Mouse (Mus musculus) neural tube, embryonic 13.5 days (tissue): Measurements from ENCODE around the gene Ints11. TPM values are rescaled to one million over a fixed set of nuclear protein-coding genes. Genes with fewer than 3 reads are reported as not detected.

ENCODE experiments used
- ATAC-seq: fragments of 200-750 bp; cut with Nextera tagmentation; 2 replicates; pipeline ENCODE4 v1.8.0; 2017; ENCODE audit warnings: low read depth, mild to moderate bottlenecking, moderate TSS enrichment, moderate library complexity
- H3K27ac ChIP-seq: fragments of 300-500 bp; sonication (generic); replicated peaks from 2 replicates; pipeline ENCODE4 v1.5.1; 2015; ENCODE audit warnings: moderate library complexity, mild to moderate bottlenecking, inconsistent platforms
- H3K27me3 ChIP-seq: fragments of 300-500 bp; sonication (generic); 2 replicates; pipeline ENCODE4 v1.6.1; 2015; ENCODE audit warnings: mild to moderate bottlenecking, inconsistent platforms
- H3K36me3 ChIP-seq: fragments of 300-500 bp; sonication (generic); 2 replicates; pipeline ENCODE4 v1.6.1; 2015; ENCODE audit warnings: mild to moderate bottlenecking, inconsistent platforms
- H3K4me1 ChIP-seq: fragments of 300-500 bp; sonication (generic); replicated peaks from 2 replicates; pipeline ENCODE4 v1.6.1; 2015; ENCODE audit warnings: inconsistent platforms
- H3K4me2 ChIP-seq: fragments of 300-500 bp; sonication (generic); 2 replicates; pipeline ENCODE4 v1.6.1; 2015; ENCODE audit warnings: inconsistent platforms, mild to moderate bottlenecking, moderate library complexity
- H3K4me3 ChIP-seq: fragments of 300-500 bp; sonication (generic); 2 replicates; pipeline ENCODE4 v1.5.1; 2015; ENCODE audit warnings: mild to moderate bottlenecking, inconsistent platforms
- H3K9ac ChIP-seq: fragments of 300-500 bp; sonication (generic); 2 replicates; pipeline ENCODE4 v1.6.1; 2015; ENCODE audit warnings: moderate library complexity, mild to moderate bottlenecking, inconsistent platforms
- H3K9me3 ChIP-seq: fragments of 300-500 bp; sonication (generic); 2 replicates; pipeline ENCODE4 v1.6.1; 2016; ENCODE audit warnings: inconsistent platforms
- WGBS: fragments of 180-500 bp; shearing (Covaris S2); methylation state at CpG from one replicate; pipeline ENCODE4 v1.1.7; 2015; 5-methylcytosine and 5-hydroxymethylcytosine counted together
- microRNA-seq: library from miRNA; unstranded; fragments of <30 nt; microRNA quantifications from one replicate; pipeline ENCODE4, GENCODE M21; 2016
- polyA plus RNA-seq: library from polyadenylated mRNA; unstranded; fragments of >200 nt; fragmentation: Nextera tagmentation; extraction: Ambion mirVana; gene quantifications from 2 replicates; pipeline ENCODE4 v1.2.1, GENCODE M21; 2015

Gene Ints11
- polyA plus RNA-seq, 1 experiment from 2014 or later: 69.8 TPM

DNA sequence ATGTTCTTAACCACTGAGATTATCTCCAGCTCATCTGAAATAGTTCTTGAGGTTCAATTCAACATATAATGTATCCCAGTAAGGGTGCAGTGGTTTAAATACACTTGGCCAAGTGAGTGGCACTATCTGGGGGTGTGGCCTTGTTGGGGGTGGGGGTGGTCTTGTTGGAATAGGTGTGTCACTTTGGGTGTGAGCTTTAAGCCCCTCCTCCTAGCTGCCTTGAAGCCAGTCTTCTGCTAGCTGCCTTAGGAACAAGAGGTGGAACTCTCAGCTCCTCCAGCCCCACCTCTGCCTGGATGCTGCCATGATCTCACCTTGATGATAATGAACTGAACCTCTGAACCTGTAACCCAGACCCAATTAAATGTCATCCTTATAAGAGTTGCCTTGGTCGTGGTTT is 62.7 kb downstream of the Ints11 start:
- no peak for ATAC-seq
- 54% methylated on average over 1 of the region's 1 CpGs for WGBS
- H3K4me1 ChIP-seq: no peaks in the 10 kb centered on the region

More for the DNA sequence above, 62.7 kb downstream of the Ints11 start:
- Histone ChIP-seq H3K4me2 (no peak overlapping the region), H3K27ac (no peak overlapping the region), H3K9ac (no peak overlapping the region), H3K4me3 (no peak overlapping the region), H3K9me3 (no peaks in the 10 kb centered on the region), H3K27me3 (no peaks in the 10 kb centered on the region), H3K36me3 (no peaks in the 10 kb centered on the region)

Small RNAs within 50 kb of the gene (microRNA-seq; reads per million reads assigned to microRNA genes)
- not detected for gene Gm22991

Other genes with a start within 250 kb of the Ints11 start
- gene Cdk11b, start 244.7 kb upstream of the Ints11 start, polyA plus RNA-seq: 54.7 and 61.6 TPM in 2 replicates
- not detected in 2 replicates for gene Gm10563, start 224.1 kb upstream of the Ints11 start, polyA plus RNA-seq
- gene Mmp23, start 216.2 kb upstream of the Ints11 start, polyA plus RNA-seq: 3.9 and 5.4 TPM in 2 replicates
- gene Mib2, start 200.3 kb upstream of the Ints11 start, polyA plus RNA-seq: 37.4 and 38.9 TPM in 2 replicates
- 10.5 and 16.5 TPM in 2 replicates for gene Fndc10, start 175.2 kb upstream of the Ints11 start, polyA plus RNA-seq
- 178 and 184 TPM in 2 replicates for gene Ssu72, start 164.7 kb upstream of the Ints11 start, polyA plus RNA-seq
- gene Tmem240, start 134.7 kb upstream of the Ints11 start, polyA plus RNA-seq: 10.4 and 12.0 TPM in 2 replicates
- gene Atad3a, start 108.5 kb upstream of the Ints11 start, polyA plus RNA-seq: 75.1 and 76.4 TPM in 2 replicates
- gene Vwa1, start 94.8 kb upstream of the Ints11 start, polyA plus RNA-seq: 23.0 and 23.4 TPM in 2 replicates
- gene Tmem88b, start 83.7 kb upstream of the Ints11 start, polyA plus RNA-seq: 0.49 and 1.1 TPM in 2 replicates
- gene Ankrd65, start 79.1 kb upstream of the Ints11 start, polyA plus RNA-seq: not detected in 2 replicates
- gene Mrpl20, start 66.7 kb upstream of the Ints11 start, polyA plus RNA-seq: 249 and 265 TPM in 2 replicates
- 155 and 185 TPM in 2 replicates for gene Ccnl2, start 57.1 kb upstream of the Ints11 start, polyA plus RNA-seq
- 139 and 145 TPM in 2 replicates for gene Aurkaip1, start 38.3 kb upstream of the Ints11 start, polyA plus RNA-seq
- 29.3 and 33.9 TPM in 2 replicates for gene Mxra8, start 29.9 kb upstream of the Ints11 start, polyA plus RNA-seq
- 8.6 and 14.6 TPM in 2 replicates for gene Dvl1, start 22.1 kb upstream of the Ints11 start, polyA plus RNA-seq
- gene Tas1r3, start 6.2 kb upstream of the Ints11 start, polyA plus RNA-seq: 0.45 and 0.72 TPM in 2 replicates
- 21.1 and 25.2 TPM in 2 replicates for gene Cptp, start 106 bp upstream of the Ints11 start, polyA plus RNA-seq
- 51.5 and 55.4 TPM in 2 replicates for gene Pusl1, start 22.2 kb downstream of the Ints11 start, polyA plus RNA-seq
- gene Acap3, start 22.3 kb downstream of the Ints11 start, polyA plus RNA-seq: 68.4 and 72.3 TPM in 2 replicates
- 121 and 126 TPM in 2 replicates for gene Ube2j2, start 74.3 kb downstream of the Ints11 start, polyA plus RNA-seq
- gene C1qtnf12, start 92.8 kb downstream of the Ints11 start, polyA plus RNA-seq: 10.6 and 19.0 TPM in 2 replicates
- 25.1 and 25.5 TPM in 2 replicates for gene B3galt6, start 123.1 kb downstream of the Ints11 start, polyA plus RNA-seq
- 132 and 139 TPM in 2 replicates for gene Sdf4, start 123.3 kb downstream of the Ints11 start, polyA plus RNA-seq
- 0.77 and 1.2 TPM in 2 replicates for gene Tnfrsf4, start 144.3 kb downstream of the Ints11 start, polyA plus RNA-seq
- 1.6 and 2.7 TPM in 2 replicates for gene Tnfrsf18, start 156.6 kb downstream of the Ints11 start, polyA plus RNA-seq
- not detected in 2 replicates for gene Ttll10, start 189.9 kb downstream of the Ints11 start, polyA plus RNA-seq
- 25.0 and 27.7 TPM in 2 replicates for gene 9430015G10Rik, start 240.4 kb downstream of the Ints11 start, polyA plus RNA-seq